Comparison of ENCODE assay signal across 10 mouse cellular contexts in genomic region chr10:43832868-43833267, GRCm38 (mm10).
DNase-seq lines count a peak whose midpoint lies in the region; TF ChIP-seq lines count a peak whose summit lies in the region.
"Had no signal": no experiment of that assay in that cellular context is flagged by ENCODE, and none has a peak within 500 bp of the region (broad histone marks: within the 10 kb centered on the region; RNA-seq: fewer than 3 reads in every experiment).

No protein-coding gene starts in this region.

- H3K36me3 ChIP-seq in limb, embryonic 10.5 days = no peaks in the 10 kb centered on the region
- H3K36me3 ChIP-seq in embryonic facial prominence, embryonic 10.5 days (replicated peaks) = no peaks in the 10 kb centered on the region
- H3K36me3 ChIP-seq: embryonic facial prominence, embryonic 13.5 days; forebrain, embryonic 12.5 days had no signal

- H3K27me3 ChIP-seq in limb, embryonic 10.5 days (ENCODE audit: low read depth, poor library complexity, severe bottlenecking) = no peaks in the 10 kb centered on the region
- H3K27me3 ChIP-seq in embryonic facial prominence, embryonic 10.5 days (replicated peaks; ENCODE audit: low read depth, poor library complexity, severe bottlenecking) = no peaks in the 10 kb centered on the region
- H3K27me3 ChIP-seq: embryonic facial prominence, embryonic 13.5 days; forebrain, embryonic 12.5 days had no signal

- no peak overlapping the region for H3K4me3 ChIP-seq in limb, embryonic 10.5 days
- no peak overlapping the region for H3K4me3 ChIP-seq in embryonic facial prominence, embryonic 10.5 days
- no peak overlapping the region for H3K4me3 ChIP-seq in layer of hippocampus, adult 2 months
- H3K4me3 ChIP-seq: embryonic facial prominence, embryonic 13.5 days; forebrain, embryonic 12.5 days had no signal

- DNase-seq in frontal cortex, postnatal 36 days (ENCODE audit: low spot score in 2 of 2) = peak; percentile 6 to 8
- DNase-seq in frontal cortex, postnatal 25 days (ENCODE audit: low spot score in 2 of 2) = no peak
- DNase-seq in left cerebral cortex, postnatal 14 days (ENCODE audit: low spot score in 2 of 2) = peak; percentile 8 to 9
- DNase-seq in left cerebral cortex, adult 9 months (ENCODE audit: low spot score in 2 of 2) = no peak
- DNase-seq in NIH3T3 (ENCODE audit: low read depth) = peak; percentile 43
- no peak for DNase-seq in limb, embryonic 10.5 days (ENCODE audit: low spot score)
- no peak for DNase-seq in embryonic facial prominence, embryonic 10.5 days (ENCODE audit: low spot score)
- no peak for DNase-seq in layer of hippocampus, adult 2 months (ENCODE audit: low spot score in 2 of 2)

- H3K9me3 ChIP-seq in limb, embryonic 10.5 days (replicated peaks) = no peaks in the 10 kb centered on the region
- H3K9me3 ChIP-seq in embryonic facial prominence, embryonic 10.5 days = no peaks in the 10 kb centered on the region
- H3K9me3 ChIP-seq: embryonic facial prominence, embryonic 13.5 days; forebrain, embryonic 12.5 days had no signal

- H3K27ac ChIP-seq in limb, embryonic 10.5 days = peak overlapping the region; percentile 38; the same call in 1 of the 2 replicates
- no peak overlapping the region for H3K27ac ChIP-seq in embryonic facial prominence, embryonic 10.5 days (replicated peaks)
- no peak overlapping the region for H3K27ac ChIP-seq in layer of hippocampus, adult 2 months
- H3K27ac ChIP-seq: embryonic facial prominence, embryonic 13.5 days; forebrain, embryonic 12.5 days had no signal

- 28% methylated on average over 5 of the region's 5 CpGs for WGBS in limb, embryonic 10.5 days
- WGBS in embryonic facial prominence, embryonic 10.5 days = 26% methylated on average over 5 of the region's 5 CpGs

- TF ChIP-seq CTCF in layer of hippocampus, adult 2 months (conservative IDR thresholded peaks at IDR 0.05) = no peak

- peaks cover 17% of the 10 kb centered on the region for H3K4me1 ChIP-seq in limb, embryonic 10.5 days
- peaks cover 13% of the 10 kb centered on the region for H3K4me1 ChIP-seq in embryonic facial prominence, embryonic 10.5 days

- intact Hi-C loops in left cerebral cortex, postnatal 14 days (cut with DNase I) = no loop called here

Comparison
In these comparisons a context has a peak if more than half of its experiments do, and no peak if none do; other contexts are left out.
1. DNase-seq: peak in frontal cortex, postnatal 36 days (2 of 2), left cerebral cortex, postnatal 14 days (2 of 2) and NIH3T3 (single experiment); none in frontal cortex, postnatal 25 days (0 of 2), left cerebral cortex, adult 9 months (0 of 2), limb, embryonic 10.5 days (single experiment), embryonic facial prominence, embryonic 10.5 days (single experiment) and layer of hippocampus, adult 2 months (0 of 2).